Mouse (Mus musculus): ENCODE measurements around the gene Cbx8.

GRCm38 (mm10) chr11:119077755-119078154, 37.0 kb upstream of the Cbx8 start:
- TF ChIP-seq CTCF (IDR thresholded peaks at IDR 0.05; ENCODE audit: low read depth, low read length) (no peak), POLR2A (IDR thresholded peaks at IDR 0.05; ENCODE audit: borderline replicate concordance, low read depth, low read length) (no peak)

Measured in bone marrow macrophage, adult 2 months (primary cell).